Comparison of ENCODE assay signal across 10 mouse cellular contexts in the genomic region with DNA sequence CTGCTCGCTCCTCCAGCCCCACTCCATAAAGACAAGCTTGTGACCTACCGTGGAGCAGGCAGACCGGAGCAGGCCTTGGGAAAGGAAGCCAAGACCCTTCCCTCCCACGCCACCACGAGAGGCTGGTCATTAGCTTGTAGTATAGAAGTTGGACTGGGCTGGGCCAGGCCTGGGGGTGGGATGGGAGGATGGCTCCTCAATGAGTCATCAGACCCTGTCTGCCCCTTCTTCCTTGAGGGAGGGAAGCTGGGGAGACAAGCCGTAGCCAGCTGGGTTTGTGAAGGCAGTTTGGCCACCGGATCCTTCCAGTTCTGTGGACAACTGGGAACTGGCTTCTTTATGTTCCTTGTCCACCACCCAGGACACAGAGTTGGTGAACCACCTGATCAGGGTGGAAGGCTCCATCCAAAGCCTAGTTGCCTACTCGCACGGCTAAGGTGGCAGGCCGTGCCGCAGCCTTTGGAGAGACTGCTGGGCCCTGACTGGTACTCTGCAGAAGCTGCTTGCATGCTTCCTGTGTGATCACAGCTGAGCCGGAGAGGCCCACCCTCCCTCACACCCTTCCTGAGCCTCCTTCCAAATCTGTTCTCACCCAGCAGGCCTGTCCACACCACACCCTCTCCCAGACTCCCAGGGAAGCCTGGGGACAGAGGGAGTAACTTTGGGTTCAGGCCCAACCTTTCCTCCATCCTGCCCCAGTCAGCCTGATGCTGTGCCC. TPM values are rescaled to one million over a fixed set of nuclear protein-coding genes. Genes with fewer than 3 reads are reported as not detected.
DNase-seq lines count a peak whose midpoint lies in the region; ATAC-seq and TF ChIP-seq lines count a peak whose summit lies in the region.
"Had no signal": no experiment of that assay in that cellular context is flagged by ENCODE, and none has a peak within 500 bp of the region (broad histone marks: within the 10 kb centered on the region; RNA-seq: fewer than 3 reads in every experiment).

No protein-coding gene starts in this region.

- 0 out of 2 replicates have a peak, but pooled peaks have one; percentile 26 for ATAC-seq in kidney, embryonic 14.5 days (ENCODE audit: low FRiP score, low TSS enrichment)
- peak; percentile 80 for ATAC-seq in stomach, embryonic 16.5 days (ENCODE audit: insufficient read depth, low FRiP score)

- TF ChIP-seq EP300 in heart, adult 2 months (IDR thresholded peaks at IDR 0.05; ENCODE audit: insufficient read depth, low read depth, low read length): 0 out of 2 replicates have a peak, but pooled peaks have one; percentile 32

- H3K4me3 ChIP-seq in spleen, adult 2 months (ENCODE audit: extremely low read depth, insufficient read depth, insufficient read length): no peak overlapping the region
- H3K4me3 ChIP-seq in heart, adult 2 months: no peak overlapping the region
- H3K4me3 ChIP-seq in kidney, embryonic 14.5 days (ENCODE audit: low read length): no peak overlapping the region
- H3K4me3 ChIP-seq in stomach, embryonic 16.5 days (replicated peaks; ENCODE audit: low read length): no peak overlapping the region

- peak overlapping the region; percentile 40 for H3K9ac ChIP-seq in heart, adult 2 months (ENCODE audit: low read depth, low read length)
- no peak overlapping the region for H3K9ac ChIP-seq in kidney, embryonic 14.5 days (ENCODE audit: low read depth, low read length)
- 0 out of 2 replicates have a peak overlapping the region, but pooled peaks have one; percentile 7 for H3K9ac ChIP-seq in stomach, embryonic 16.5 days (ENCODE audit: low read length)

- intact Hi-C loops in heart, adult 2 months (cut with DNase I): no loop called here

- H3K4me2 ChIP-seq in kidney, embryonic 14.5 days (replicated peaks; ENCODE audit: low read depth, low read length): no peak overlapping the region
- H3K4me2 ChIP-seq in stomach, embryonic 16.5 days (ENCODE audit: low read depth, low read length): peak overlapping the region; percentile 3; the same call in 1 of the 2 replicates

- H3K27ac ChIP-seq in spleen, adult 2 months (ENCODE audit: insufficient read depth, low read length): peak overlapping the region; percentile 24; the same call in 1 of the 2 replicates
- peak overlapping the region; percentile 84 for H3K27ac ChIP-seq in heart, adult 2 months
- no peak overlapping the region for H3K27ac ChIP-seq in kidney, embryonic 14.5 days (ENCODE audit: low read depth, low read length)
- peak overlapping the region; percentile 84 for H3K27ac ChIP-seq in stomach, embryonic 16.5 days (ENCODE audit: low read length)

- no peaks in the 10 kb centered on the region for H3K27me3 ChIP-seq in spleen, adult 2 months (ENCODE audit: control insufficient read depth, insufficient read depth, low read length)
- H3K27me3 ChIP-seq in heart, adult 2 months (ENCODE audit: control insufficient read depth, insufficient read depth, low read length): no peaks in the 10 kb centered on the region
- no peaks in the 10 kb centered on the region for H3K27me3 ChIP-seq in kidney, embryonic 14.5 days (ENCODE audit: control insufficient read depth, insufficient read depth, low read length)
- H3K27me3 ChIP-seq in stomach, embryonic 16.5 days (ENCODE audit: control insufficient read depth, insufficient read depth, low read length): no peaks in the 10 kb centered on the region

- DNase-seq in spleen, adult 2 months (ENCODE audit: low read depth in 1 of 2, low spot score in 2 of 2): no peak
- DNase-seq in spleen, adult 18-20 months: no peak
- DNase-seq in heart, adult 2 months: peak; percentile 74 to 82
- no peak for DNase-seq in cerebellum, postnatal 36 days
- DNase-seq in left cerebral cortex, adult 8-10 months (ENCODE audit: low spot score in 2 of 2): no peak
- no peak for DNase-seq in adrenal gland, postnatal 10 days
- DNase-seq: embryo, embryonic 11 days; thymus, postnatal 14 days had no signal

- peaks cover 19% of the 10 kb centered on the region for H3K36me3 ChIP-seq in spleen, adult 2 months (ENCODE audit: control insufficient read depth, insufficient read depth, low read length)
- H3K36me3 ChIP-seq in heart, adult 2 months (ENCODE audit: control insufficient read depth, insufficient read depth, low read length): no peaks in the 10 kb centered on the region
- no peaks in the 10 kb centered on the region for H3K36me3 ChIP-seq in kidney, embryonic 14.5 days (ENCODE audit: control insufficient read depth, insufficient read depth, low read length)
- H3K36me3 ChIP-seq in stomach, embryonic 16.5 days (ENCODE audit: control insufficient read depth, insufficient read depth, low read length): no peaks in the 10 kb centered on the region

- 84% methylated on average over 12 of the region's 12 CpGs for WGBS in spleen, adult 2 months
- WGBS in heart, adult 2 months: 36% methylated on average over 12 of the region's 12 CpGs
- WGBS in kidney, embryonic 14.5 days: 66% methylated on average over 12 of the region's 12 CpGs
- 53% methylated on average over 12 of the region's 12 CpGs for WGBS in stomach, embryonic 16.5 days

- H3K4me1 ChIP-seq in spleen, adult 2 months (ENCODE audit: control insufficient read depth, insufficient read depth, insufficient read length): peaks cover 14% of the 10 kb centered on the region; the same call in 1 of the 2 replicates
- H3K4me1 ChIP-seq in heart, adult 2 months (ENCODE audit: control insufficient read depth, insufficient read depth, low read length): peaks cover 32% of the 10 kb centered on the region
- no peaks in the 10 kb centered on the region for H3K4me1 ChIP-seq in kidney, embryonic 14.5 days (ENCODE audit: control insufficient read depth, insufficient read depth, low read length)
- peaks cover 12% of the 10 kb centered on the region; the same call in 1 of the 2 replicates for H3K4me1 ChIP-seq in stomach, embryonic 16.5 days (ENCODE audit: control insufficient read depth, insufficient read depth, low read length)

- H3K9me3 ChIP-seq in kidney, embryonic 14.5 days (ENCODE audit: control insufficient read depth, low read length): no peaks in the 10 kb centered on the region
- H3K9me3 ChIP-seq in stomach, embryonic 16.5 days (replicated peaks; ENCODE audit: control insufficient read depth, low read length): no peaks in the 10 kb centered on the region

- no peak for TF ChIP-seq CTCF in spleen, adult 2 months (IDR thresholded peaks at IDR 0.05; ENCODE audit: extremely low read depth, insufficient read depth, insufficient read length, insufficient replicate concordance)
- no peak for TF ChIP-seq CTCF in heart, adult 2 months (IDR thresholded peaks at IDR 0.05)

- TF ChIP-seq POLR2A in spleen, adult 2 months (IDR thresholded peaks at IDR 0.05; ENCODE audit: low read depth, low read length): no peak
- peak; percentile 51 for TF ChIP-seq POLR2A in heart, adult 2 months (IDR thresholded peaks at IDR 0.05; ENCODE audit: insufficient read depth, low read depth, low read length)

- H3K79me2 ChIP-seq in heart, adult 2 months (replicated peaks; ENCODE audit: control insufficient read depth, insufficient read depth, low read length): no peaks in the 10 kb centered on the region

RNA-seq across cellular contexts. Expression of gene Nuak2, which starts 30.4 kb away (rescaled TPM):
- 17.4 and 25.5 TPM in 2 replicates for polyA plus RNA-seq in spleen, adult 2 months (2012; rRNA removed)
- 1 to 10 TPM; 4.1 to 4.3 TPM for total RNA-seq in heart, adult 2 months (2021)
- 2.8 and 4.0 TPM in 2 replicates for polyA plus RNA-seq in heart, adult 2 months (2012; rRNA removed)
- polyA plus RNA-seq in kidney, embryonic 14.5 days (2014; fragmentation: Nextera tagmentation; extraction: Ambion mirVana): 1.4 and 2.3 TPM in 2 replicates
- 6.8 and 6.9 TPM in 2 replicates for polyA plus RNA-seq in stomach, embryonic 16.5 days (2015; fragmentation: Nextera tagmentation; extraction: Ambion mirVana)
- total RNA-seq in left cerebral cortex, adult 8-10 months (2022): 1 to 10 TPM in 3 of 4 experiments, under 1 TPM in 1; 0.81 to 1.7 (median 1.3) TPM
- total RNA-seq in adrenal gland, postnatal 10 days (2021): 1 to 10 TPM; 3.4 to 3.9 TPM

RNA-seq across cellular contexts. Expression of gene Tmcc2, which starts 44.8 kb away (rescaled TPM):
- 116 and 244 TPM in 2 replicates for polyA plus RNA-seq in spleen, adult 2 months (2012; rRNA removed)
- total RNA-seq in heart, adult 2 months (2021): 10 to 100 TPM; 21.9 to 25.4 TPM
- 17.5 and 19.4 TPM in 2 replicates for polyA plus RNA-seq in heart, adult 2 months (2012; rRNA removed)
- polyA plus RNA-seq in kidney, embryonic 14.5 days (2014; fragmentation: Nextera tagmentation; extraction: Ambion mirVana): 5.5 and 6.2 TPM in 2 replicates
- 25.5 and 28.3 TPM in 2 replicates for polyA plus RNA-seq in stomach, embryonic 16.5 days (2015; fragmentation: Nextera tagmentation; extraction: Ambion mirVana)
- total RNA-seq in left cerebral cortex, adult 8-10 months (2022): 100 to 1,000 TPM; 182 to 205 (median 192) TPM
- 10 to 100 TPM; 15.2 to 30.9 TPM for total RNA-seq in adrenal gland, postnatal 10 days (2021)

RNA-seq across cellular contexts. Expression of gene Klhdc8a, which starts 47.9 kb away (rescaled TPM):
- polyA plus RNA-seq in spleen, adult 2 months (2012; rRNA removed): 0.59 and 0.68 TPM in 2 replicates
- 10 to 100 TPM; 15.4 to 21.0 TPM for total RNA-seq in heart, adult 2 months (2021)
- polyA plus RNA-seq in heart, adult 2 months (2012; rRNA removed): 15.9 and 18.7 TPM in 2 replicates
- 1.3 and 1.4 TPM in 2 replicates for polyA plus RNA-seq in kidney, embryonic 14.5 days (2014; fragmentation: Nextera tagmentation; extraction: Ambion mirVana)
- polyA plus RNA-seq in stomach, embryonic 16.5 days (2015; fragmentation: Nextera tagmentation; extraction: Ambion mirVana): 0.09 and 0.18 TPM in 2 replicates
- total RNA-seq in left cerebral cortex, adult 8-10 months (2022): 10 to 100 TPM; 12.3 to 15.1 (median 13.6) TPM
- total RNA-seq in adrenal gland, postnatal 10 days (2021): 10 to 100 TPM; 56.5 to 69.6 TPM

Comparison
In these comparisons a context has a peak if more than half of its experiments do, and no peak if none do; other contexts are left out.
1. DNase-seq: peak in heart, adult 2 months (2 of 2); none in spleen, adult 2 months (0 of 2), spleen, adult 18-20 months (0 of 2), cerebellum, postnatal 36 days (0 of 2), left cerebral cortex, adult 8-10 months (0 of 2) and adrenal gland, postnatal 10 days (single experiment).